Mouse (Mus musculus) megakaryocyte, adult 5-6 weeks (primary cell): ENCODE measurements around the gene Unc13b. TPM values are rescaled to one million over a fixed set of nuclear protein-coding genes. Genes with fewer than 3 reads are reported as not detected.
"Not testable (repeated sequence)": the region's sequence is repeated elsewhere in the genome, so short reads cannot be mapped to it uniquely, and the experiment has no call there.

ENCODE experiments used
- ATAC-seq: 2 replicates; pipeline ENCODE4 v1.8.0; 2016; ENCODE audit warnings: mild to moderate bottlenecking, inconsistent platforms; ENCODE audit not compliant: poor library complexity, severe bottlenecking
- total RNA-seq, 2 experiments: library from RNA; stranded (forward) in 1 of 2; stranded (reverse) in 1 of 2; fragments of 153-499, 151-499 nt in 1 of 2; fragments of 221-1000, 200-1000 nt in 1 of 2; gene quantifications; 2 replicates each; pipeline versions ENCODE4 v1.2.3 to v1.2.4; 2015 to 2017

Gene Unc13b
- total RNA-seq, 2 experiments from 2014 or later: 0.16 to 0.48 TPM

DNA sequence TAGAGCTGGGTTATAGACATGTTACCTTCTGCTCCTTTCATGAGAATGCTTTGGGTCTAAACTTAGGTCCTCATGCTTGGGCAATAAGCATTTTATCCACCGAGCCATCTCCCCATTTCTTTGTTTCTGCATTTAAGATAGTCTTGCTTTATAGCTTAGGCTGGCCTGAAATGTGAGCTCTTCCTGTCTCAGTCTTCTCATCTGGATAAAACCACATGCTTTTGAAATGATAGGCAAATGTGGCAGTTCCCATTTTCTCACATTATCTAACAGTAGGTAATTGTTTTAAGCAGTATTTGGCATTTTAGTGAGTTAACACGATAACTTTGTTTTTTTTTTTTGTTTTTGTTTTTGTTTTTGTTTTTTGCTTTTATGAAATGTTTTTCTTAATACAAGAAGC, 31.2 kb downstream of the Unc13b start:
- ATAC-seq: no peak

GRCm38 (mm10) chr4:43091183-43091582, 32.4 kb downstream of the Unc13b start:
- ATAC-seq: no peak

GRCm38 (mm10) chr4:43113491-43113890, 54.7 kb downstream of the Unc13b start:
- ATAC-seq: no peak

- ATAC-seq: no peak
These were observed 55.8 kb downstream of the Unc13b start for GRCm38 (mm10) chr4:43114512-43114911.

- no peak for ATAC-seq
These were observed 56.2 kb downstream of the Unc13b start for GRCm38 (mm10) chr4:43114946-43115345.

GRCm38 (mm10) chr4:43116249-43116648, 57.5 kb downstream of the Unc13b start:
- no peak for ATAC-seq

- no peak for ATAC-seq
These were observed 71.0 kb downstream of the Unc13b start for GRCm38 (mm10) chr4:43129750-43130149.

DNA sequence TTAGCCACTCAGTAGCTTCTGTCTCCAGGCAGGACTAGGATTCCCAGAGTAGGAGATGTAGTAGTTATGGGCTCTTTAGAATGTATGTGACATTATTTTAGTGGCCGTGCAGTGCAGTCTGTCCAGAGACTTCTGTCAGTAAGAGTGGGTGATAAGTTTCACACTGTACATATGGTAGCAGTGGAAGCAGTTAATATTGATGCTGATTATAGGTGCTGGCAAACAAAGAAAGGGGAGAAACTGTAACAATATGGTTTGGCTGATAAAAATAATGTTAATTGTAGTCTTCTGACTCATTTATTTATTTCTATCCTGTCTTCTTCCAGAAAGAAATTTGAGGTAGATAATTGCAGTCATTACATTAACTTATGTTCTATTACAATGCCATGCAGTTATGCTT, 83.9 kb downstream of the Unc13b start:
- ATAC-seq: no peak

DNA sequence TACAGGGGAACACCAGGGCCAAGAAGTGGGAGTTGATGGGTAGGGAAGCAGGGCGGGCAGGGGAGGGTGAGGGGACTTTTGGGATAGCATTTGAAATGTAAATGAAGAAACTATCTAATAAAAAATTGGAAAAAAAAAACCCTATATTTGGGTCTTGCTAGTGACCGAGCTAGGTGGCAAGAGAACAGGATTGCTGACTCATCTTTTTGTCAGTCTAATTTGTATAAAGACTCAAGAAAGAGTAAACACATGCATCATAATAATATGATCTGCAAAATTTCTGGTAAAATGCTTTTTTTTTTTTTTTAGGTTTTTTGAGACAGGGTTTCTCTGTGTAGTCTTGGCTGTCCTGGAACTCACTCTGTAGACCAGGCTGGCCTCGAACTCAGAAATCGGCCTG, 93.7 kb downstream of the Unc13b start:
- ATAC-seq: not testable (repeated sequence)

DNA sequence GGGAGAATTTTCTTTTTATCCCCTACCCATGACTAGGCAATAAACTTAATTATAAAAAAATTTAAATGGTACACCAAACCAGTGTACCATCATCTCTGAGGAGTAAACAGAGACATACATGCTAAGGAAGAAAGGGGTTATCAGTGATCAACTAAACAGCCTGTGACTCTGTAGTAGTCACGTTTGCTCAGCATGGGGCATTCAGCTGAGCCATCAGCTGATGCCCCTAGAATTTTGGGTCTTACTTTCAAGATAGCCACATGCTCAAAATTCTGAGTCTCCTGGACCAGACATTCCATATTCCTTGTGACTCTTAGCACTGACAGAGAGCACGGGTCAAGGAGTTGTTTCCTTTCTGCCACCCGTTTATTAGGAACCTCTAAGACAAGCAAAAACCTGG, 101.3 kb downstream of the Unc13b start:
- no peak for ATAC-seq

DNA sequence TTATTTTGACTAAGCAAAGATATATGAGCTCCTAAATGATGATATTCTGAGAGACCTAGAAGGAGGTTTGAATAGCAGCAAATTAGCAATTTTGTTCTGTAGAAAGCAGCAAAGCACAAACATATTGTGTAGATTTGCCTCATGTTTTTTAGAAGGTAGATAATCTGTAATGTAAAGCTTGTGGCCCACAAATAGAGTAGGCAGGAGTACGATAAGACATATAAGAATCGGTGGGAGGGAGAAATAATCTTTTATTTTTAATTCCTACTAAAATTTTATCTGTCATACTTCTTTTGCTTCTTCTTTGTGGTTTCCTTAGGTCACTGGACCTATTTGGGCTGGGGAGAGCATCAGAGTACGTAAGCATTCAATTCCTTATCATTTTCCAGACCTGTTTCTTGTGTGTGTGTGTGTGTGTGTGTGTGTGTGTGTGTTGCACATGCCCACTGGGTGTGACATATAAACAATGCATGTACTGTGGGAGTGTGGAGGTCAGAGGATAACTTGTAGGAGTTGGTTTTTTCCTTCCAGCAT, 102.4 kb downstream of the Unc13b start:
- no peak for ATAC-seq

DNA sequence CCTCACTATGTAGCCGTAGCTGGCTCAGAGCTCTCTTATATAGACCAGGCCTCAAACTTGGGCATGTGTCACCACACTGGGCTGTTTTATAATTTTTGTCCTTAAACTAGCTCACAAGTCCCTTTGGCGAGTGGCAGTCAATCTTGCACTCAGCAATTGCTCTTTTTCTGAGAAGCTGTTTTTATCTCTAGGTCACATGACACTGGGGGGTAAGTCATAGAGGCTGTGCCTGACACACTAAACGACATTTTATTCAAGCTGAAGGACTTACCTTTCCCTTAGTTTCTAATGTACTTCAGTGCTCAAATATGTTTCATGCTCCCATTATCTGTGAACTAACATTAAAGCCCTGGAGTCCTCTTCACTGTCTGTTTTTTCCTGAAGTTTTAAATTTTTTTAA, 104.5 kb downstream of the Unc13b start:
- ATAC-seq: no peak

DNA sequence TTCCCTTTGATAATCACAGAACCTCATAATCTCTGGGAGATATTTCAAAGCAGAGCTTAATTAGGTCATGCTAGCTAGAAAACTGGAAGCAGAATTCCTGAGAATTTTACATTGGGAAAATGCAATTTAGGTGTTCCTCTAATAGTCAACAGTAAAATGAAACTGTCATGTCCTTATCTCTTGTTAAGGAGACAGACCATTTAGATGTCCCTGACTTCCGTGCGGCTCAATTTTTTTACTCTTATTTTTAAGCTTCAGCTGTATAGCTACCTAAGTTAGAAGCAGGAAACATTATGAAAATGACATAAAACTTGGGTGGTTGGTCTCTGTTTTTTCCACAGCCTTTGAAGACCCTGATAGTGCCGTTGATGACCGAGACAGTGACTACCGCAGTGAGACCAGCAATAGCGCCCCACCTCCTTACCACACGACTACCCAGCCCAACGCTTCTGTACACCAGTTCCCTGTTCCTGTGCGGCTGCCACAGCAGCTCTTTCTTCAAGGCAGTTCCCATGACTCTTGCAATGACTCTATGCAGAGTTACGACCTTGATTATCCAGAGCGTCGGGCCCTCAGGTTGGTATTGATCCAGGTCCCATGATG, 106.8 kb downstream of the Unc13b start:
- ATAC-seq: no peak

DNA sequence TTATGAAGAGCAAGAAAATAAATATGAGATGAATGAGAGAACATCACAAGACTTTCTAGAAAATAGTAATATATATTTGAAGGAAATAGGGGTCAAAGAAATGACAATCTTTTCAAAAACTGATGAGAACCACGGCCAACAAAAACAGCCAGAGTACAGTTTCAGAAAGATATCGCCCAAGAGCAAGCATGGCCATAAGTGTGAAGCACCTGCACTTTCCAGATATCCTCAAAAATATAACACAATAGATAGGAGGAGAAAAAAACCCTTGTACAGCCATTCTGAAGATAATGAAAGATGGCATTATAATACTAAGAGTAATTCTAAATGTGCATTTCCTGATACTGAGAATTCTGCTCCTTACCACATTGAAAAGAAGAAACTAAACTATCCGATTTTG, 111.3 kb downstream of the Unc13b start:
- ATAC-seq: no peak

GRCm38 (mm10) chr4:43177126-43177525, 118.4 kb downstream of the Unc13b start:
- no peak for ATAC-seq

GRCm38 (mm10) chr4:43182474-43183168, 123.9 kb downstream of the Unc13b start:
- no peak for ATAC-seq

DNA sequence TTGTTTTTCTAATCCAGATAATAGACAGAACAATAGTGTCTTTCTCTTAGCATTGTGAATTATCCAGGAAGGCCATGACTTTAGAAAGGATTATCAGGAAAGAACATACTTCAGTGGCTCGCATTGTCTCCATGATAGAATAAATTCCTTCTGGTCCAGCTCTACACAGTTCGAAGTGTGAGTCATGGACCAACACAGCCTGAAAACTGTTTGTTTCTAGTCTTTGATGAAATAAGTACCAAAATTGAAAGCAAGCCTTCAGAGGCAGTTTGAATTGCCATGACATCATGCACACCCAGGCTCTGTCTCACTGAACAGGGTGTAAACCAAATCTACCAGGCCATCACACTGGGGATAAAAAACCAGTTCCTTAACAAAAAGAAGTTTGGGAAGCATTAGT, 128.7 kb downstream of the Unc13b start:
- no peak for ATAC-seq

DNA sequence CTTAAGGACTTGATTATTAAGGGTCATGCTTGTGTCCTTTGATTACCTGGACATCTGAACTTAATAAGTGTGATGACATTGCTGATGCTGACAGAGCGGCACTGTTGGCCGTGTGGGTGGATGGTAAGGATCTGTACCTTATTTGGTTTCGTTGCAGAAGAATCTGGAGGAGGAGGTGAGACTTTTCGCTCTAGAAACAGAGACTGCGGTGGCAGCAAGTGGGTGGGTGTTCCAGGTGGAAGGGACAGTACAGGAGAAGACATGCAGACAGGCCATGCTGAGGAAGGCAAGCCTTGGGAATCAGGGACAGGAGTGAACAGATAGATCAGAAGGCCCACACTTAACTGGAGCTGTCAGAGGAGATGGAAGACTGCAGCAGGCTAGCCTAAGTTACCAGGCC, 130.6 kb downstream of the Unc13b start:
- no peak for ATAC-seq

GRCm38 (mm10) chr4:43204946-43205345, 146.2 kb downstream of the Unc13b start:
- no peak for ATAC-seq

GRCm38 (mm10) chr4:43205571-43205970, 146.8 kb downstream of the Unc13b start:
- no peak for ATAC-seq

DNA sequence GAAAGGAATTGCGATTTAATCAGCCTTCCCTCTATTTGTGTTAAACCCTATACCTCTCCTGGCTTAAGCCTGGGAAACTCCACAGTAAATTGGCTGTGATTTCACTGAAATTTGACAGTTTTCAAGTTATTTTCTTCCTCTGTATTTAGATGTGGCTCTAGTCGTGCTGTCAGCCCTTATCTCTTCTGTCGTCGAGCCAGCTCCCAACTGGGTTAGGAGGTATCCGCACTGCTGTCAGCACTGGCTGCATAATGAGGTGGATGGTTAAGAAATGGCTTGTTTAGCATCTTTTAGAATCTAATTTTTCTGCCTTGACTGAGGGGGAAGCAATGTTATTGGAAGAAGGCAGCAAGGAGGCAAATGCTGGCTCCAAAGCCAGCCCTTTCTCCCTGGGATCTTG, 148.2 kb downstream of the Unc13b start:
- ATAC-seq: no peak

GRCm38 (mm10) chr4:43209081-43209579, 150.4 kb downstream of the Unc13b start:
- no peak for ATAC-seq
